In the genomic region with DNA sequence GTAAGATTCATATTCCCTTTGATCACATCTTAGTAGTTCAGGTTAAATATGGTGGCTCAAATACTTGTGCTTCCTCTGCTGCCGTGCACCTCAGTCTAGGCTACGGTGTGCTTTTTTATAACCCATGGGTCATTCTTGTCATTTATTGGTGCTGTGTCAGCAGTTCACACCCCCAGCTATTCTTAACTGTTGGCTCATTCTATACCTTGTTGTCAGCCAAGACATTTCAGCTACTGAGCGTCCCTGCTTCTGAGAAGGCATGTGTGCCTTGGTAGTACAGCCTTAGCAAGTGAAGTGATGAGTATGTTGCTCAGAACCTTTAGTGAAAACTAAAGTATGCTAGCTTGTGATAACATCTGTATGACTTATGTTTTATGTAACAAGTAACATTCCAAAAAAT, we compare ENCODE assay signal across 10 mouse cellular contexts. TPM values are rescaled to one million over a fixed set of nuclear protein-coding genes. Genes with fewer than 3 reads are reported as not detected.
DNase-seq lines count a peak whose midpoint lies in the region; ATAC-seq and TF ChIP-seq lines count a peak whose summit lies in the region.
"Had no signal": no experiment of that assay in that cellular context is flagged by ENCODE, and none has a peak within 500 bp of the region (broad histone marks: within the 10 kb centered on the region; RNA-seq: fewer than 3 reads in every experiment).

No protein-coding gene starts in this region.

- 12% methylated on average over 3 of the region's 3 CpGs for WGBS in heart, postnatal 0 days

- no peak overlapping the region for H3K27ac ChIP-seq in MEL (ENCODE audit: control insufficient read depth, low read depth, low read length)
- peak overlapping the region; percentile 43 for H3K27ac ChIP-seq in heart, postnatal 0 days (ENCODE audit: low read depth)
- H3K27ac ChIP-seq: limb, embryonic 10.5 days had no signal

- peaks cover 0 to 6% of the 10 kb centered on the region in 2 experiments; a peak in 1 of 4 replicates for H3K4me1 ChIP-seq in MEL (ENCODE audit: control insufficient read depth in 1 of 2, insufficient read depth in 2 of 2, low read length in 2 of 2)
- H3K4me1 ChIP-seq in heart, postnatal 0 days (ENCODE audit: control insufficient read depth, insufficient read depth) = peaks cover 25% of the 10 kb centered on the region
- H3K4me1 ChIP-seq: limb, embryonic 10.5 days had no signal

- TF ChIP-seq CTCF in MEL (IDR thresholded peaks at IDR 0.05 in 2 of 3, conservative IDR thresholded peaks at IDR 0.05 in 1 of 3; ENCODE audit: control insufficient read depth in 1 of 3, insufficient read depth in 1 of 3, low read depth in 2 of 3, low read length in 3 of 3, poor library complexity in 1 of 3, severe bottlenecking in 1 of 3) = no peak
- no peak for TF ChIP-seq CTCF in heart, postnatal 0 days (IDR thresholded peaks at IDR 0.05; ENCODE audit: low read depth)

- TF ChIP-seq EP300 in MEL (IDR thresholded peaks at IDR 0.05; ENCODE audit: low read depth in 1 of 2, low read length in 2 of 2) = no peak
- TF ChIP-seq EP300 in heart, postnatal 0 days (IDR thresholded peaks at IDR 0.05; ENCODE audit: low read depth) = no peak

- no peak overlapping the region for H3K4me3 ChIP-seq in MEL (ENCODE audit: control insufficient read depth in 1 of 2, insufficient read depth in 1 of 2, low read depth in 2 of 2, low read length in 2 of 2)
- H3K4me3 ChIP-seq in heart, postnatal 0 days (ENCODE audit: low read depth, low read length) = no peak overlapping the region
- H3K4me3 ChIP-seq: limb, embryonic 10.5 days; megakaryocyte, embryonic 14.5 days had no signal

- H3K79me2 ChIP-seq in MEL (ENCODE audit: control insufficient read depth, insufficient read depth, low read length, poor library complexity) = peaks cover 35% of the 10 kb centered on the region

- no peak overlapping the region for H3K4me2 ChIP-seq in heart, postnatal 0 days (ENCODE audit: low read depth, low read length)

- peak; percentile 41; the same call in 1 of the 2 replicates for ATAC-seq in heart, postnatal 0 days (ENCODE audit: insufficient read depth, low read depth)
- no peak for ATAC-seq in megakaryocyte, adult 5-6 weeks (ENCODE audit: poor library complexity, severe bottlenecking)
- ATAC-seq: inflammation-experienced regulatory T-cells, adult 6 months had no signal

- peaks cover 26 to 52% of the 10 kb centered on the region in 2 experiments for H3K36me3 ChIP-seq in MEL (ENCODE audit: control insufficient read depth in 1 of 2, insufficient read depth in 2 of 2, low read length in 2 of 2)
- peaks cover 22% of the 10 kb centered on the region for H3K36me3 ChIP-seq in heart, postnatal 0 days (replicated peaks; ENCODE audit: control insufficient read depth, insufficient read depth, low read length)

- H3K9ac ChIP-seq in MEL (ENCODE audit: control insufficient read depth, low read depth, low read length, poor library complexity, severe bottlenecking) = no peak overlapping the region
- H3K9ac ChIP-seq in heart, postnatal 0 days (replicated peaks; ENCODE audit: low read depth, low read length) = no peak overlapping the region

- TF ChIP-seq POLR2A in MEL (IDR thresholded peaks at IDR 0.05; ENCODE audit: control insufficient read depth in 1 of 2, insufficient read depth in 1 of 2, low read depth in 1 of 2, low read length in 2 of 2, poor library complexity in 1 of 2) = no peak

- no peaks in the 10 kb centered on the region for H3K27me3 ChIP-seq in MEL (ENCODE audit: control insufficient read depth in 1 of 2, insufficient read depth in 2 of 2, low read length in 2 of 2)
- no peaks in the 10 kb centered on the region for H3K27me3 ChIP-seq in heart, postnatal 0 days (ENCODE audit: control insufficient read depth, insufficient read depth, low read length)
- H3K27me3 ChIP-seq: megakaryocyte, embryonic 14.5 days had no signal

- H3K9me3 ChIP-seq in MEL (replicated peaks; ENCODE audit: insufficient read depth, low read length) = no peaks in the 10 kb centered on the region
- H3K9me3 ChIP-seq in heart, postnatal 0 days (replicated peaks; ENCODE audit: control insufficient read depth, low read length) = no peaks in the 10 kb centered on the region
- H3K9me3 ChIP-seq: limb, embryonic 10.5 days; megakaryocyte, embryonic 14.5 days had no signal

- intact Hi-C loops in gastrocnemius, postnatal 36 days (cut with DNase I) = no loop called here

- peak; percentile 42 to 44 for DNase-seq in gastrocnemius, adult 8-10 months (ENCODE audit: low spot score in 2 of 2)
- DNase-seq in gastrocnemius, postnatal 36 days = no peak
- DNase-seq in MEL (ENCODE audit: low read depth, low spot score) = no peak
- DNase-seq in brain, adult 2 months (ENCODE audit: low read depth, low spot score) = peak; percentile 76
- no peak for DNase-seq in heart, postnatal 0 days (ENCODE audit: low spot score)
- DNase-seq in right cerebral cortex, adult 2 months (ENCODE audit: low spot score in 2 of 2) = no peak

- TF ChIP-seq RAD21 in MEL (IDR thresholded peaks at IDR 0.05; ENCODE audit: low read depth, low read length) = no peak

TF ChIP-seq in MEL, 35 proteins besides CTCF, POLR2A, EP300 and RAD21:
- TF ChIP-seq TCF12 (IDR thresholded peaks at IDR 0.05; ENCODE audit: low read depth, low read length) (no peak), POLR2AphosphoS2 (IDR thresholded peaks at IDR 0.05; ENCODE audit: low read length) (no peak), MAX (IDR thresholded peaks at IDR 0.05; ENCODE audit: low read length) (no peak), TAL1 (IDR thresholded peaks at IDR 0.05; ENCODE audit: low read length) (no peak), MXI1 (IDR thresholded peaks at IDR 0.05; ENCODE audit: low read depth, low read length) (no peak), ZC3H11A (IDR thresholded peaks at IDR 0.05; ENCODE audit: low read depth, low read length) (no peak), MAFK (IDR thresholded peaks at IDR 0.05; ENCODE audit: borderline replicate concordance, low read depth, low read length) (peak; percentile 59; the same call in 1 of the 2 replicates)

RNA-seq across cellular contexts. Expression of a gene that starts 17.7 kb away (rescaled TPM):
- total RNA-seq in gastrocnemius, adult 8-10 months (2022) = 10 to 100 TPM; 59.0 to 80.1 (median 65.6) TPM
- 10 to 100 TPM; 55.6 to 59.3 TPM for total RNA-seq in gastrocnemius, postnatal 36 days (2021)
- 51.3 and 54.4 TPM in 2 replicates for total RNA-seq in MEL (2012; rRNA removed)
- polyA plus RNA-seq in MEL (2012; ENCODE audit: insufficient read depth in 1 of 2, insufficient read length in 2 of 2, low read depth in 1 of 2, low replicate concordance in 2 of 2, missing spikeins in 1 of 2) = 100 to 1,000 TPM; 108 to 199 TPM
- 119 and 198 TPM in 2 replicates for total RNA-seq in heart, postnatal 0 days (2014; rRNA removed; ENCODE audit: low replicate concordance)
- polyA plus RNA-seq in heart, postnatal 0 days (2015; fragmentation: Nextera tagmentation; extraction: Ambion mirVana) = 74.3 and 79.9 TPM in 2 replicates
- total RNA-seq in megakaryocyte, adult 5-6 weeks (2015) = 111 and 115 TPM in 2 replicates
- total RNA-seq in megakaryocyte, adult 5-6 weeks (2017) = 47.1 and 49.6 TPM in 2 replicates

Comparison
In these comparisons a context has a peak if more than half of its experiments do, and no peak if none do; other contexts are left out.
1. DNase-seq: peak in gastrocnemius, adult 8-10 months (2 of 2) and brain, adult 2 months (single experiment); none in gastrocnemius, postnatal 36 days (0 of 2), MEL (single experiment), heart, postnatal 0 days (single experiment) and right cerebral cortex, adult 2 months (0 of 2).